In the genomic region with DNA sequence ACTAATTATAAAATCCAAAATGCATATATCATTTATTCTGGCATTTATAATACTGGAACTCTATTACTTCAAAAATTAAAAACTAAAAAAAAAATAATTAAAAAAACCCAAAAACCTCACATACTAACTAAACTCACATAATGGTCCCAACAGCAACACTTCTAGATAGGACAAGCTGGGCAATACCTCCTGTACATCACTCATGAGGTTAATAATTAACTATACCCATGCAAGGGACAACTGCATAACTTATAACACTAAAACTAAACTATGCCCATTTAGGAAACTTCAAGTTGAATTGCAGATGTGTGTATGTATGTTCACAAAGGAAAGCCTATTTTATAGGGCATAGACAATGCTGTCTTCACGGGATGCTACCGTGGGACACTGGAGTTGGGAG, we compare ENCODE assay signal across 21 mouse cellular contexts.
DNase-seq lines count a peak whose midpoint lies in the region; ATAC-seq and TF ChIP-seq lines count a peak whose summit lies in the region.
"Had no signal": no experiment of that assay in that cellular context is flagged by ENCODE, and none has a peak within 500 bp of the region (broad histone marks: within the 10 kb centered on the region; RNA-seq: fewer than 3 reads in every experiment).

No protein-coding gene starts in this region.

- H3K27me3 ChIP-seq in intestine, embryonic 15.5 days (replicated peaks) = no peaks in the 10 kb centered on the region
- H3K27me3 ChIP-seq in intestine, postnatal 0 days (replicated peaks; ENCODE audit: control insufficient read depth, insufficient read depth, low read length) = no peaks in the 10 kb centered on the region
- H3K27me3 ChIP-seq in kidney, embryonic 16.5 days (ENCODE audit: insufficient read depth, low read length) = no peaks in the 10 kb centered on the region
- H3K27me3 ChIP-seq in liver, postnatal 0 days (ENCODE audit: insufficient read depth, low read length) = no peaks in the 10 kb centered on the region
- H3K27me3 ChIP-seq in liver, embryonic 12.5 days (replicated peaks) = no peaks in the 10 kb centered on the region
- H3K27me3 ChIP-seq: CH12.LX, Patski had no signal

- no peak for TF ChIP-seq CTCF in intestine, postnatal 0 days (IDR thresholded peaks at IDR 0.05; ENCODE audit: low read depth)
- no peak for TF ChIP-seq CTCF in liver, postnatal 0 days (IDR thresholded peaks at IDR 0.05; ENCODE audit: low read depth)

- ATAC-seq in intestine, embryonic 15.5 days = peak; percentile 71
- ATAC-seq in intestine, postnatal 0 days = no peak
- peak; percentile 23; the same call in 1 of the 2 replicates for ATAC-seq in kidney, embryonic 16.5 days (ENCODE audit: low FRiP score, low TSS enrichment)
- ATAC-seq in liver, postnatal 0 days = peak; percentile 56; the same call in 1 of the 2 replicates
- no peak for ATAC-seq in liver, embryonic 12.5 days
- ATAC-seq: activated CD4-positive, CD25-positive, alpha-beta regulatory T cell, adult 4 months; CD4-positive, CD25-positive, alpha-beta regulatory T cell, adult 4 months; Patski had no signal

- no peak for DNase-seq in kidney, postnatal 25 days
- no peak for DNase-seq in liver, postnatal 0 days
- DNase-seq: adrenal gland, adult 2 months; adrenal gland, adult 8-10 months; adrenal gland, postnatal 10 days; adrenal gland, postnatal 14 days; adrenal gland, postnatal 25 days; adrenal gland, postnatal 36 days; B cell, adult 2 months; cerebellum, adult 11 months; cerebellum, adult 11-12 months; cerebellum, adult 18-20 months had no signal

- no peak overlapping the region for H3K4me2 ChIP-seq in intestine, embryonic 15.5 days (replicated peaks)
- no peak overlapping the region for H3K4me2 ChIP-seq in intestine, postnatal 0 days (replicated peaks; ENCODE audit: low read depth)
- H3K4me2 ChIP-seq in kidney, embryonic 16.5 days (replicated peaks; ENCODE audit: low read depth, low read length) = no peak overlapping the region
- H3K4me2 ChIP-seq in liver, postnatal 0 days (ENCODE audit: low read depth, low read length) = peak overlapping the region; percentile 27; the same call in 1 of the 2 replicates
- no peak overlapping the region for H3K4me2 ChIP-seq in liver, embryonic 12.5 days

- no peak for TF ChIP-seq EP300 in liver, postnatal 0 days (IDR thresholded peaks at IDR 0.05; ENCODE audit: low read depth)

- no peaks in the 10 kb centered on the region; the same call in 1 of the 2 replicates for H3K4me1 ChIP-seq in intestine, embryonic 15.5 days (replicated peaks)
- no peaks in the 10 kb centered on the region for H3K4me1 ChIP-seq in intestine, postnatal 0 days (replicated peaks; ENCODE audit: control insufficient read depth, insufficient read depth, low read length)
- 0 out of 2 replicates have a peak, but pooled peaks cover 3% of the 10 kb centered on the region for H3K4me1 ChIP-seq in kidney, embryonic 16.5 days (ENCODE audit: insufficient read depth, low read length)
- 0 out of 2 replicates have a peak, but pooled peaks cover 5% of the 10 kb centered on the region for H3K4me1 ChIP-seq in liver, postnatal 0 days (ENCODE audit: insufficient read depth)
- H3K4me1 ChIP-seq in liver, embryonic 12.5 days = peaks cover 9% of the 10 kb centered on the region; the same call in 1 of the 2 replicates

- no peaks in the 10 kb centered on the region for H3K9me3 ChIP-seq in intestine, embryonic 15.5 days
- no peaks in the 10 kb centered on the region for H3K9me3 ChIP-seq in intestine, postnatal 0 days (ENCODE audit: control insufficient read depth)
- no peaks in the 10 kb centered on the region for H3K9me3 ChIP-seq in kidney, embryonic 16.5 days (ENCODE audit: low read length)
- H3K9me3 ChIP-seq in liver, postnatal 0 days (ENCODE audit: low read length) = no peaks in the 10 kb centered on the region
- H3K9me3 ChIP-seq in liver, embryonic 12.5 days (replicated peaks) = no peaks in the 10 kb centered on the region
- H3K9me3 ChIP-seq: G1E had no signal

- H3K27ac ChIP-seq in intestine, embryonic 15.5 days = no peak overlapping the region
- H3K27ac ChIP-seq in intestine, postnatal 0 days (ENCODE audit: low read depth, low read length) = no peak overlapping the region
- no peak overlapping the region for H3K27ac ChIP-seq in kidney, embryonic 16.5 days (ENCODE audit: low read length)
- H3K27ac ChIP-seq in liver, postnatal 0 days (ENCODE audit: low read depth) = no peak overlapping the region
- H3K27ac ChIP-seq in liver, embryonic 12.5 days = no peak overlapping the region

- H3K9ac ChIP-seq in intestine, embryonic 15.5 days = no peak overlapping the region
- no peak overlapping the region for H3K9ac ChIP-seq in intestine, postnatal 0 days (ENCODE audit: low read depth, low read length)
- H3K9ac ChIP-seq in kidney, embryonic 16.5 days (replicated peaks; ENCODE audit: low read length) = no peak overlapping the region
- H3K9ac ChIP-seq in liver, postnatal 0 days (replicated peaks) = no peak overlapping the region
- no peak overlapping the region for H3K9ac ChIP-seq in liver, embryonic 12.5 days

- H3K36me3 ChIP-seq in intestine, embryonic 15.5 days = no peaks in the 10 kb centered on the region
- no peaks in the 10 kb centered on the region for H3K36me3 ChIP-seq in intestine, postnatal 0 days (ENCODE audit: control insufficient read depth, insufficient read depth)
- H3K36me3 ChIP-seq in kidney, embryonic 16.5 days (ENCODE audit: insufficient read depth, low read length) = no peaks in the 10 kb centered on the region
- no peaks in the 10 kb centered on the region for H3K36me3 ChIP-seq in liver, postnatal 0 days (replicated peaks; ENCODE audit: insufficient read depth, low read length)
- no peaks in the 10 kb centered on the region for H3K36me3 ChIP-seq in liver, embryonic 12.5 days
- H3K36me3 ChIP-seq: G1E had no signal

- 87% methylated on average over 2 of the region's 2 CpGs for WGBS in intestine, embryonic 15.5 days
- 89% methylated on average over 2 of the region's 2 CpGs for WGBS in intestine, postnatal 0 days
- 97% methylated on average over 2 of the region's 2 CpGs for WGBS in kidney, embryonic 16.5 days
- 67% methylated on average over 2 of the region's 2 CpGs for WGBS in liver, postnatal 0 days (ENCODE audit: insufficient replicate concordance)
- 90% methylated on average over 2 of the region's 2 CpGs for WGBS in liver, embryonic 12.5 days (ENCODE audit: insufficient replicate concordance)

- H3K4me3 ChIP-seq in intestine, embryonic 15.5 days (replicated peaks) = no peak overlapping the region
- H3K4me3 ChIP-seq in intestine, postnatal 0 days (ENCODE audit: low read depth, low read length) = no peak overlapping the region
- no peak overlapping the region for H3K4me3 ChIP-seq in kidney, embryonic 16.5 days (ENCODE audit: low read length)
- no peak overlapping the region for H3K4me3 ChIP-seq in liver, postnatal 0 days (ENCODE audit: low read depth, low read length)
- no peak overlapping the region for H3K4me3 ChIP-seq in liver, embryonic 12.5 days

Comparison
In these comparisons a context has a peak if more than half of its experiments do, and no peak if none do; other contexts are left out.
1. ATAC-seq: peak in intestine, embryonic 15.5 days (single experiment), kidney, embryonic 16.5 days (single experiment) and liver, postnatal 0 days (single experiment); none in intestine, postnatal 0 days (single experiment) and liver, embryonic 12.5 days (single experiment).